Mouse (Mus musculus) liver, embryonic 14.5 days (tissue): ENCODE measurements at regions not wholly inside any gene's neighbourhood (a gene's known extent, or its start where the extent isn't known, plus 50 kb on each side); places are given as distances from the start of the nearest gene placed in this dataset.

ENCODE experiments used
- ATAC-seq: fragments of 200-750 bp; cut with Nextera tagmentation; 2 replicates; pipeline ENCODE4 v1.8.0; 2017; ENCODE audit warnings: moderate number of reproducible peaks, mild to moderate bottlenecking, moderate library complexity; ENCODE audit not compliant: insufficient read depth
- DNase-seq, 3 experiments: peaks; one replicate each; pipeline ENCODE4 v3.0.0-alpha.2; 2012 to 2013; ENCODE audit warnings: low read depth in 3 of 3, low spot score in 3 of 3
- H3K27ac ChIP-seq: fragments of 300-500 bp; sonication (generic); 2 replicates; pipeline ENCODE4 v1.5.1; 2014; ENCODE audit warnings: moderate library complexity, mild to moderate bottlenecking, control low read depth, inconsistent platforms
- H3K27me3 ChIP-seq: fragments of 300-500 bp; sonication (generic); 2 replicates; pipeline ENCODE4 v1.6.1; 2014; ENCODE audit warnings: mild to moderate bottlenecking, low read length, moderate library complexity; ENCODE audit not compliant: control insufficient read depth, insufficient read depth
- H3K36me3 ChIP-seq: fragments of 300-500 bp; sonication (generic); replicated peaks from 2 replicates; pipeline ENCODE4 v1.6.1; 2014; ENCODE audit warnings: low read depth; ENCODE audit not compliant: control insufficient read depth, insufficient read depth
- H3K4me1 ChIP-seq, 2 experiments: fragments of 200-500 bp in 1 of 2; fragments of 300-500 bp in 1 of 2; sonication (generic) in 1 of 2; replicated peaks; 2 replicates each; pipeline ENCODE4 v1.6.1; 2012 to 2014; ENCODE audit warnings: antibody characterized with exemption in 1 of 2, inconsistent platforms in 1 of 2, low read length in 1 of 2; ENCODE audit not compliant: control insufficient read depth in 2 of 2, insufficient read depth in 2 of 2
- H3K4me2 ChIP-seq: fragments of 300-500 bp; sonication (generic); 2 replicates; pipeline ENCODE4 v1.6.1; 2014; ENCODE audit warnings: low read depth, mild to moderate bottlenecking, control low read depth, moderate library complexity
- H3K4me3 ChIP-seq, 2 experiments: fragments of 200-500 bp in 1 of 2; fragments of 300-500 bp in 1 of 2; sonication (generic) in 1 of 2; 2 replicates each; pipeline ENCODE4 v1.5.1; 2012 to 2014; ENCODE audit warnings: low read depth in 2 of 2, low read length in 2 of 2, mild to moderate bottlenecking in 2 of 2, control low read depth in 1 of 2, inconsistent platforms in 1 of 2, moderate library complexity in 1 of 2; ENCODE audit not compliant: insufficient read depth in 1 of 2
- H3K9ac ChIP-seq: fragments of 300-500 bp; sonication (generic); replicated peaks from 2 replicates; pipeline ENCODE4 v1.6.1; 2014; ENCODE audit warnings: mild to moderate bottlenecking, control low read depth, moderate library complexity
- H3K9me3 ChIP-seq: fragments of 300-500 bp; sonication (generic); 2 replicates; pipeline ENCODE4 v1.6.1; 2016; ENCODE audit warnings: low read length, mixed read lengths; ENCODE audit not compliant: control insufficient read depth
- CTCF ChIP-seq: IDR thresholded peaks from 2 replicates; pipeline ENCODE4 v1.5.1; 2016; ENCODE audit warnings: antibody characterized with exemption, low read depth, control low read depth
- EP300 ChIP-seq: IDR thresholded peaks from 2 replicates; pipeline ENCODE4 v1.6.1; 2016; ENCODE audit warnings: antibody characterized with exemption, low read depth
- WGBS: fragments of 180-500 bp; shearing (Covaris S2); extraction: QIAGEN DNeasy Blood & Tissue Kit; methylation state at CpG from one replicate; pipeline ENCODE4 v1.1.7; 2014; ENCODE audit not compliant: insufficient replicate concordance; 5-methylcytosine and 5-hydroxymethylcytosine counted together

DNA sequence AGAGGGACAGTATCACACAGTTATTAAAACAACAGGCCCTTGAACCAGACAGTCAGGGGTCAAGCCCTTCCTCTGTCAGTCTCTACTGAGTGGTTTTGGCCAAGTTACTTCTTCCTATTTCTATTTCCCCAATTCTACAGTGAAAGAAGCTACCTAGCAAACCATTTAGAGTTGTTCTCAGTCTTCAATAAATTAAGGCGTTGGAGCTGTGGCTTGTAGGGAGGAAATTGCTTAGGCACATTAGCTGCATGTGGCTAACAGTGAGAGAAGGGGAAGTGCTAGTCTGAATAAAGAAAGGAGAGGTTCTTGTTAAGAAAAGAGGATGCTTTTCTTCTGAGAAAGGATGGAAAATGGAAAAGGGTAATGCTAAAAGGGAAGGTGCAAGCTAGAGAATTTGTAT is 60.0 kb upstream of the H2al1a start:
- no peak for DNase-seq
- no peaks in the 10 kb centered on the region for H3K9me3 ChIP-seq
- no peaks in the 10 kb centered on the region for H3K36me3 ChIP-seq
- no peaks in the 10 kb centered on the region for H3K27me3 ChIP-seq
- no peak for ATAC-seq
- no peak overlapping the region for H3K4me3 ChIP-seq
- no peak overlapping the region for H3K27ac ChIP-seq
- no peak overlapping the region for H3K9ac ChIP-seq
- H3K4me1 ChIP-seq = no peaks in the 10 kb centered on the region
- 32% methylated on average over 1 of the region's 1 CpGs for WGBS
- no peak overlapping the region for H3K4me2 ChIP-seq
- TF ChIP-seq CTCF = no peak

DNA sequence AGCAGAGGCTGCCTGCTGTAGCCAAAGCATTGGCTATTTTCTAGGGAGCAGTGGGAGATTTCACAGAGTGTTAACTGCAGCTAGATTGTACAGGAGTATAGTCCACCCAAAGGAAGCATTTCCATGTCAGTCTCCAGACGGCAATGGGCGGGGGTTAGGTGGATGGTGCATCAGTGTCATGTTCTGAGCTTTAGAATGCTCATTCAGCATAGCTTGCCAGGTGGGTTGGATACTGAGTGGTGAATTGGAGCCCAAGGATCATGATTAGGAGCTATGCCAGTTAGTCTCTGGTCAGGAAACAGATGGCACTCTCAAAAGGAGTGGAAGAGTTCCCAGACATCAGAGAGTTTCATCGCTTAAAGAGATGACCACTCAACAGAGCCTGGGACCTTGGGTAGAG is 53.5 kb upstream of the H2al1a start:
- no peak overlapping the region for H3K9ac ChIP-seq
- no peak for TF ChIP-seq EP300
- TF ChIP-seq CTCF = no peak
- no peaks in the 10 kb centered on the region for H3K27me3 ChIP-seq
- no peaks in the 10 kb centered on the region for H3K9me3 ChIP-seq
- ATAC-seq = no peak
- no peak for DNase-seq
- no peak overlapping the region for H3K4me3 ChIP-seq
- no peak overlapping the region for H3K4me2 ChIP-seq
- H3K27ac ChIP-seq = no peak overlapping the region
- 66% methylated on average over 3 of the region's 3 CpGs for WGBS
- no peaks in the 10 kb centered on the region for H3K4me1 ChIP-seq
- no peaks in the 10 kb centered on the region for H3K36me3 ChIP-seq
